ENCODE assay signal across 8 mouse cellular contexts in genomic region chr2:167949250-167949649, GRCm38 (mm10). TPM values are rescaled to one million over a fixed set of nuclear protein-coding genes. Genes with fewer than 3 reads are reported as not detected.
DNase-seq lines count a peak whose midpoint lies in the region; ATAC-seq and TF ChIP-seq lines count a peak whose summit lies in the region.
"Had no signal": no experiment of that assay in that cellular context is flagged by ENCODE, and none has a peak within 500 bp of the region (broad histone marks: within the 10 kb centered on the region; RNA-seq: fewer than 3 reads in every experiment).

No protein-coding gene starts in this region.

- DNase-seq in midbrain, postnatal 0 days (ENCODE audit: low spot score), result no peak
- DNase-seq in liver, embryonic 13.5 days, result no peak
- DNase-seq in stomach, postnatal 0 days (ENCODE audit: low spot score), result no peak
- no peak for DNase-seq in left cerebral cortex, adult 2 months (ENCODE audit: extremely low spot score in 1 of 2, low spot score in 2 of 2)

- no peak for TF ChIP-seq CTCF in midbrain, postnatal 0 days (IDR thresholded peaks at IDR 0.05)
- no peak for TF ChIP-seq CTCF in stomach, postnatal 0 days (IDR thresholded peaks at IDR 0.05; ENCODE audit: low read depth)
- no peak for TF ChIP-seq CTCF in left cerebral cortex, adult 2 months (IDR thresholded peaks at IDR 0.05)

- H3K4me1 ChIP-seq in midbrain, embryonic 13.5 days (replicated peaks), result peaks cover 48% of the 10 kb centered on the region
- H3K4me1 ChIP-seq in midbrain, postnatal 0 days (ENCODE audit: insufficient read depth, low read length), result 0 out of 2 replicates have a peak, but pooled peaks cover 4% of the 10 kb centered on the region
- peaks cover 82% of the 10 kb centered on the region for H3K4me1 ChIP-seq in liver, embryonic 13.5 days (replicated peaks)
- H3K4me1 ChIP-seq in stomach, postnatal 0 days (replicated peaks; ENCODE audit: control insufficient read depth, insufficient read depth), result peaks cover 19% of the 10 kb centered on the region
- peaks cover 17% of the 10 kb centered on the region; the same call in 1 of the 2 replicates for H3K4me1 ChIP-seq in midbrain, embryonic 16.5 days (ENCODE audit: control insufficient read depth, insufficient read depth, low read length)

- H3K9me3 ChIP-seq in midbrain, embryonic 13.5 days, result no peaks in the 10 kb centered on the region
- H3K9me3 ChIP-seq in midbrain, postnatal 0 days (ENCODE audit: low read length), result no peaks in the 10 kb centered on the region
- H3K9me3 ChIP-seq in liver, embryonic 13.5 days (replicated peaks), result no peaks in the 10 kb centered on the region
- no peaks in the 10 kb centered on the region for H3K9me3 ChIP-seq in stomach, postnatal 0 days (ENCODE audit: control insufficient read depth, low read length)
- no peaks in the 10 kb centered on the region for H3K9me3 ChIP-seq in midbrain, embryonic 16.5 days (replicated peaks; ENCODE audit: control insufficient read depth, low read length, poor library complexity, severe bottlenecking)
- H3K9me3 ChIP-seq: limb, embryonic 13.5 days had no signal

- H3K36me3 ChIP-seq in midbrain, embryonic 13.5 days, result no peaks in the 10 kb centered on the region
- H3K36me3 ChIP-seq in midbrain, postnatal 0 days (ENCODE audit: insufficient read depth, low read length), result no peaks in the 10 kb centered on the region
- no peaks in the 10 kb centered on the region for H3K36me3 ChIP-seq in liver, embryonic 13.5 days
- no peaks in the 10 kb centered on the region for H3K36me3 ChIP-seq in stomach, postnatal 0 days (ENCODE audit: control insufficient read depth, insufficient read depth, low read length)
- H3K36me3 ChIP-seq in midbrain, embryonic 16.5 days (ENCODE audit: control insufficient read depth, insufficient read depth, low read length), result no peaks in the 10 kb centered on the region
- H3K36me3 ChIP-seq: limb, embryonic 13.5 days had no signal

- WGBS in midbrain, embryonic 13.5 days, result 79% methylated on average over 6 of the region's 6 CpGs
- 69% methylated on average over 6 of the region's 6 CpGs for WGBS in midbrain, postnatal 0 days
- 20% methylated on average over 6 of the region's 6 CpGs for WGBS in liver, embryonic 13.5 days (ENCODE audit: insufficient replicate concordance)
- WGBS in stomach, postnatal 0 days, result 47% methylated on average over 6 of the region's 6 CpGs
- WGBS in midbrain, embryonic 16.5 days, result 69% methylated on average over 6 of the region's 6 CpGs

- no peak for TF ChIP-seq EP300 in stomach, postnatal 0 days (optimal IDR thresholded peaks at IDR 0.05)

- no peak overlapping the region for H3K9ac ChIP-seq in midbrain, embryonic 13.5 days (replicated peaks)
- H3K9ac ChIP-seq in midbrain, postnatal 0 days (replicated peaks; ENCODE audit: low read length, poor library complexity, severe bottlenecking), result no peak overlapping the region
- no peak overlapping the region for H3K9ac ChIP-seq in liver, embryonic 13.5 days
- no peak overlapping the region; the same call in 1 of the 2 replicates for H3K9ac ChIP-seq in stomach, postnatal 0 days (ENCODE audit: low read length)
- H3K9ac ChIP-seq in midbrain, embryonic 16.5 days (ENCODE audit: low read depth, low read length), result no peak overlapping the region

- no peaks in the 10 kb centered on the region for H3K27me3 ChIP-seq in midbrain, embryonic 13.5 days
- no peaks in the 10 kb centered on the region for H3K27me3 ChIP-seq in midbrain, postnatal 0 days (ENCODE audit: insufficient read depth, low read length)
- no peaks in the 10 kb centered on the region for H3K27me3 ChIP-seq in liver, embryonic 13.5 days
- no peaks in the 10 kb centered on the region for H3K27me3 ChIP-seq in stomach, postnatal 0 days (ENCODE audit: control insufficient read depth, insufficient read depth, low read length)
- H3K27me3 ChIP-seq in midbrain, embryonic 16.5 days (ENCODE audit: control insufficient read depth, insufficient read depth, low read depth, low read length), result no peaks in the 10 kb centered on the region
- H3K27me3 ChIP-seq: limb, embryonic 13.5 days had no signal

- 0 out of 2 replicates have a peak overlapping the region, but pooled peaks have one; percentile 3 for H3K27ac ChIP-seq in midbrain, embryonic 13.5 days
- no peak overlapping the region for H3K27ac ChIP-seq in midbrain, postnatal 0 days (ENCODE audit: low read depth, low read length)
- H3K27ac ChIP-seq in liver, embryonic 13.5 days, result peak overlapping the region; percentile 62; the same call in 1 of the 2 replicates
- H3K27ac ChIP-seq in stomach, postnatal 0 days (replicated peaks), result peak overlapping the region; percentile 70
- no peak overlapping the region for H3K27ac ChIP-seq in midbrain, embryonic 16.5 days (ENCODE audit: low read length)
- no peak overlapping the region for H3K27ac ChIP-seq in left cerebral cortex, adult 2 months

- intact Hi-C loops in left cerebral cortex, adult 2 months (cut with DNase I), result no loop called here

- no peak overlapping the region for H3K4me2 ChIP-seq in midbrain, embryonic 13.5 days (replicated peaks)
- no peak overlapping the region for H3K4me2 ChIP-seq in midbrain, postnatal 0 days (ENCODE audit: low read depth, low read length, poor library complexity, severe bottlenecking)
- no peak overlapping the region for H3K4me2 ChIP-seq in liver, embryonic 13.5 days
- H3K4me2 ChIP-seq in stomach, postnatal 0 days (replicated peaks; ENCODE audit: low read depth), result no peak overlapping the region
- no peak overlapping the region for H3K4me2 ChIP-seq in midbrain, embryonic 16.5 days (ENCODE audit: low read length)
- H3K4me2 ChIP-seq: limb, embryonic 13.5 days had no signal

- no peak for ATAC-seq in midbrain, embryonic 13.5 days
- ATAC-seq in midbrain, postnatal 0 days (ENCODE audit: low FRiP score), result no peak
- peak; percentile 93 for ATAC-seq in common myeloid progenitor, adult 5-6 weeks (replicated peaks; ENCODE audit: low read depth, poor library complexity, severe bottlenecking)
- peak; percentile 45 for ATAC-seq in liver, embryonic 13.5 days (ENCODE audit: low read depth)
- ATAC-seq in stomach, postnatal 0 days (ENCODE audit: low FRiP score, low TSS enrichment), result peak; percentile 30; the same call in 1 of the 2 replicates
- ATAC-seq in midbrain, embryonic 16.5 days, result no peak

- no peak overlapping the region for H3K4me3 ChIP-seq in midbrain, embryonic 13.5 days (replicated peaks)
- no peak overlapping the region for H3K4me3 ChIP-seq in midbrain, postnatal 0 days (ENCODE audit: low read depth, low read length)
- H3K4me3 ChIP-seq in liver, embryonic 13.5 days (replicated peaks), result no peak overlapping the region
- H3K4me3 ChIP-seq in stomach, postnatal 0 days (ENCODE audit: low read depth, low read length), result no peak overlapping the region
- H3K4me3 ChIP-seq in midbrain, embryonic 16.5 days (ENCODE audit: low read depth, low read length), result no peak overlapping the region
- no peak overlapping the region for H3K4me3 ChIP-seq in left cerebral cortex, adult 2 months
- H3K4me3 ChIP-seq: limb, embryonic 13.5 days had no signal

RNA-seq across cellular contexts. Expression of gene Ptpn1, which starts 17.4 kb away (rescaled TPM):
- 102 and 105 TPM in 2 replicates for polyA plus RNA-seq in midbrain, embryonic 13.5 days (2015; fragmentation: Nextera tagmentation; extraction: Ambion mirVana)
- 36.8 and 42.7 TPM in 2 replicates for total RNA-seq in midbrain, postnatal 0 days (2014; rRNA removed)
- polyA plus RNA-seq in midbrain, postnatal 0 days (2015; fragmentation: Nextera tagmentation; extraction: Ambion mirVana), result 54.3 and 59.1 TPM in 2 replicates
- total RNA-seq in common myeloid progenitor, adult 5-6 weeks (2017), result 33.2 and 63.6 TPM in 2 replicates
- polyA plus RNA-seq in liver, embryonic 13.5 days (2015; fragmentation: Nextera tagmentation; extraction: Ambion mirVana), result 35.3 and 43.9 TPM in 2 replicates
- 51.1 and 51.3 TPM in 2 replicates for polyA plus RNA-seq in stomach, postnatal 0 days (2015; fragmentation: Nextera tagmentation; extraction: Ambion mirVana)
- polyA plus RNA-seq in midbrain, embryonic 16.5 days (2015; fragmentation: Nextera tagmentation; extraction: Ambion mirVana), result 79.8 and 86.0 TPM in 2 replicates
- 10 to 100 TPM; 52.0 to 69.0 TPM for total RNA-seq in left cerebral cortex, adult 2 months (2021)

Comparison
In these comparisons a context has a peak if more than half of its experiments do, and no peak if none do; other contexts are left out.
1. H3K27ac ChIP-seq: peak in midbrain, embryonic 13.5 days (single experiment), liver, embryonic 13.5 days (single experiment) and stomach, postnatal 0 days (single experiment); none in midbrain, postnatal 0 days (single experiment), midbrain, embryonic 16.5 days (single experiment) and left cerebral cortex, adult 2 months (single experiment).
2. ATAC-seq: peak in common myeloid progenitor, adult 5-6 weeks (single experiment), liver, embryonic 13.5 days (single experiment) and stomach, postnatal 0 days (single experiment); none in midbrain, embryonic 13.5 days (single experiment), midbrain, postnatal 0 days (single experiment) and midbrain, embryonic 16.5 days (single experiment).